Mouse (Mus musculus): ENCODE data around the gene Clpsl2. TPM values are rescaled to one million over a fixed set of nuclear protein-coding genes. Genes with fewer than 3 reads are reported as not detected.
"Not testable (repeated sequence)": the region's sequence is repeated elsewhere in the genome, so short reads cannot be mapped to it uniquely, and the experiment has no call there.

Clpsl2 gene
- polyA plus RNA-seq, 1 experiment from 2014 or later, result not detected

- WGBS, result 51% methylated on average over 12 of the region's 12 CpGs
- no peaks in the 10 kb centered on the region for H3K4me1 ChIP-seq
- H3K27ac ChIP-seq, result no peak overlapping the region
- no peaks in the 10 kb centered on the region for H3K27me3 ChIP-seq
- H3K9me3 ChIP-seq, result no peaks in the 10 kb centered on the region
- ATAC-seq (ENCODE audit: insufficient number of reproducible peaks, low FRiP score, low TSS enrichment, low read depth), result no peak
- no peak overlapping the region for H3K9ac ChIP-seq
- H3K36me3 ChIP-seq, result no peaks in the 10 kb centered on the region
- H3K4me3 ChIP-seq, result no peak overlapping the region
- H3K4me2 ChIP-seq, result no peak overlapping the region
Observed at GRCm38 (mm10) chr17:28537881-28538280, 11.3 kb upstream of the Clpsl2 start.

- no peak for ATAC-seq (ENCODE audit: insufficient number of reproducible peaks, low FRiP score, low TSS enrichment, low read depth)
- 96% methylated on average over 1 of the region's 1 CpGs for WGBS
- Histone ChIP-seq H3K27me3 (no peaks in the 10 kb centered on the region), H3K9me3 (no peaks in the 10 kb centered on the region), H3K4me3 (no peak overlapping the region), H3K9ac (no peak overlapping the region), H3K36me3 (no peaks in the 10 kb centered on the region), H3K4me2 (no peak overlapping the region), H3K27ac (no peak overlapping the region), H3K4me1 (no peaks in the 10 kb centered on the region)
Observed at GRCm38 (mm10) chr17:28546925-28547324, 2.3 kb upstream of the Clpsl2 start.

- 61% methylated on average over 11 of the region's 11 CpGs for WGBS
- Histone ChIP-seq H3K4me3 (no peak overlapping the region), H3K27ac (no peak overlapping the region), H3K4me2 (no peak overlapping the region), H3K4me1 (peaks cover 10% of the 10 kb centered on the region), H3K9me3 (no peaks in the 10 kb centered on the region), H3K27me3 (no peaks in the 10 kb centered on the region), H3K36me3 (no peaks in the 10 kb centered on the region), H3K9ac (no peak overlapping the region)
- no peak for ATAC-seq (ENCODE audit: insufficient number of reproducible peaks, low FRiP score, low TSS enrichment, low read depth)
Observed at GRCm38 (mm10) chr17:28548550-28548949, 661 bp upstream of the Clpsl2 start.

GRCm38 (mm10) chr17:28553040-28553793 lies 4.0 kb downstream of the Clpsl2 start:
- no peaks in the 10 kb centered on the region for H3K27me3 ChIP-seq
- WGBS, result 2% methylated on average over 14 of the region's 14 CpGs
- no peaks in the 10 kb centered on the region for H3K9me3 ChIP-seq
- no peaks in the 10 kb centered on the region for H3K36me3 ChIP-seq
- no peak overlapping the region for H3K27ac ChIP-seq
- H3K4me2 ChIP-seq, result no peak overlapping the region
- no peak overlapping the region for H3K4me3 ChIP-seq
- peaks cover 20% of the 10 kb centered on the region for H3K4me1 ChIP-seq
- no peak overlapping the region for H3K9ac ChIP-seq
- ATAC-seq (ENCODE audit: insufficient number of reproducible peaks, low FRiP score, low TSS enrichment, low read depth), result no peak

GRCm38 (mm10) chr17:28554021-28554420 lies 4.8 kb downstream of the Clpsl2 start:
- H3K9ac ChIP-seq; H3K27me3 ChIP-seq; H3K9me3 ChIP-seq; H3K36me3 ChIP-seq; H3K4me3 ChIP-seq; H3K27ac ChIP-seq; H3K4me2 ChIP-seq; ATAC-seq (ENCODE audit: insufficient number of reproducible peaks, low FRiP score, low TSS enrichment, low read depth): not testable (repeated sequence)
- 83% methylated on average over 4 of the region's 4 CpGs for WGBS
- peaks cover 20% of the 10 kb centered on the region for H3K4me1 ChIP-seq

GRCm38 (mm10) chr17:28556635-28557396 lies 7.6 kb downstream of the Clpsl2 start:
- no peak overlapping the region for H3K9ac ChIP-seq
- no peak for ATAC-seq (ENCODE audit: insufficient number of reproducible peaks, low FRiP score, low TSS enrichment, low read depth)

GRCm38 (mm10) chr17:28557772-28558171 lies 8.6 kb downstream of the Clpsl2 start:
- no peaks in the 10 kb centered on the region for H3K9me3 ChIP-seq
- WGBS, result 40% methylated on average over 6 of the region's 6 CpGs
- no peaks in the 10 kb centered on the region for H3K27me3 ChIP-seq
- H3K4me1 ChIP-seq, result peaks cover 21% of the 10 kb centered on the region
- peak overlapping the region; percentile 27; the same call in 1 of the 2 replicates for H3K27ac ChIP-seq
- no peak for ATAC-seq (ENCODE audit: insufficient number of reproducible peaks, low FRiP score, low TSS enrichment, low read depth)
- H3K4me2 ChIP-seq, result no peak overlapping the region
- H3K9ac ChIP-seq, result no peak overlapping the region
- H3K36me3 ChIP-seq, result no peaks in the 10 kb centered on the region
- H3K4me3 ChIP-seq, result no peak overlapping the region

More at GRCm38 (mm10) chr17:28556635-28557396, 7.6 kb downstream of the Clpsl2 start:
- H3K27me3 ChIP-seq, result no peaks in the 10 kb centered on the region
- no peaks in the 10 kb centered on the region for H3K9me3 ChIP-seq
- H3K4me1 ChIP-seq, result peaks cover 24% of the 10 kb centered on the region
- H3K36me3 ChIP-seq, result no peaks in the 10 kb centered on the region
- H3K4me2 ChIP-seq, result no peak overlapping the region
- WGBS, result 45% methylated on average over 6 of the region's 6 CpGs
- 0 out of 2 replicates have a peak overlapping the region, but pooled peaks have one; percentile 48 for H3K27ac ChIP-seq
- H3K4me3 ChIP-seq, result no peak overlapping the region

- WGBS, result 83% methylated on average over 4 of the region's 4 CpGs
- no peak for ATAC-seq (ENCODE audit: insufficient number of reproducible peaks, low FRiP score, low TSS enrichment, low read depth)
- Histone ChIP-seq H3K4me2 (no peak within 1 kb of the TSS), H3K9me3 (no peaks in the 10 kb centered on the region), H3K27ac (no peak within 1 kb of the TSS), H3K36me3 (no peaks in the 10 kb centered on the region), H3K4me1 (peaks cover 12% of the 10 kb centered on the region), H3K9ac (no peak within 1 kb of the TSS), H3K4me3 (no peak within 1 kb of the TSS), H3K27me3 (no peaks in the 10 kb centered on the region)
Observed at GRCm38 (mm10) chr17:28560598-28560997, 11.4 kb downstream of the Clpsl2 start, which contains the start of gene Clps. Clps (minus strand) TSS chr17:28560766.

- no peaks in the 10 kb centered on the region for H3K27me3 ChIP-seq
- H3K9me3 ChIP-seq, result no peaks in the 10 kb centered on the region
- no peak overlapping the region for H3K4me3 ChIP-seq
- no peak overlapping the region for H3K9ac ChIP-seq
- peaks cover 10% of the 10 kb centered on the region for H3K4me1 ChIP-seq
- H3K4me2 ChIP-seq, result no peak overlapping the region
- WGBS, result 46% methylated on average over 7 of the region's 7 CpGs
- no peak for ATAC-seq (ENCODE audit: insufficient number of reproducible peaks, low FRiP score, low TSS enrichment, low read depth)
- H3K27ac ChIP-seq, result no peak overlapping the region
- no peaks in the 10 kb centered on the region for H3K36me3 ChIP-seq
Observed at GRCm38 (mm10) chr17:28561613-28562012, 12.4 kb downstream of the Clpsl2 start.

GRCm38 (mm10) chr17:28565181-28565580 lies 16.0 kb downstream of the Clpsl2 start:
- Histone ChIP-seq H3K4me2 (no peak overlapping the region), H3K4me1 (peaks cover 5% of the 10 kb centered on the region; the same call in 1 of the 2 replicates), H3K4me3 (no peak overlapping the region), H3K27ac (no peak overlapping the region), H3K9ac (no peak overlapping the region), H3K36me3 (no peaks in the 10 kb centered on the region), H3K9me3 (no peaks in the 10 kb centered on the region), H3K27me3 (no peaks in the 10 kb centered on the region)
- no peak for ATAC-seq (ENCODE audit: insufficient number of reproducible peaks, low FRiP score, low TSS enrichment, low read depth)

GRCm38 (mm10) chr17:28567541-28567940 lies 18.3 kb downstream of the Clpsl2 start:
- ATAC-seq (ENCODE audit: insufficient number of reproducible peaks, low FRiP score, low TSS enrichment, low read depth), result no peak
- Histone ChIP-seq H3K9me3 (no peaks in the 10 kb centered on the region), H3K4me1 (no peaks in the 10 kb centered on the region), H3K27ac (no peak overlapping the region), H3K36me3 (no peaks in the 10 kb centered on the region), H3K9ac (no peak overlapping the region), H3K4me2 (no peak overlapping the region), H3K4me3 (no peak overlapping the region), H3K27me3 (no peaks in the 10 kb centered on the region)
- 36% methylated on average over 3 of the region's 3 CpGs for WGBS

- ATAC-seq (ENCODE audit: insufficient number of reproducible peaks, low FRiP score, low TSS enrichment, low read depth), result no peak
- H3K4me2 ChIP-seq, result no peak overlapping the region
- 75% methylated on average over 3 of the region's 3 CpGs for WGBS
- H3K9ac ChIP-seq, result no peak overlapping the region
- H3K27ac ChIP-seq, result no peak overlapping the region
- H3K36me3 ChIP-seq, result no peaks in the 10 kb centered on the region
- H3K4me3 ChIP-seq, result no peak overlapping the region
- H3K27me3 ChIP-seq, result no peaks in the 10 kb centered on the region
- H3K9me3 ChIP-seq, result no peaks in the 10 kb centered on the region
- peaks cover 8% of the 10 kb centered on the region for H3K4me1 ChIP-seq
Observed at GRCm38 (mm10) chr17:28571868-28572267, 22.7 kb downstream of the Clpsl2 start.

Measured in limb, embryonic 15.5 days (tissue).